Mouse (Mus musculus): ENCODE data around the gene Rfc2. TPM values are rescaled to one million over a fixed set of nuclear protein-coding genes. Genes with fewer than 3 reads are reported as not detected.

The Rfc2 gene
- polyA plus RNA-seq, 1 experiment, result 82.8 TPM

- H3K36me3 ChIP-seq (ENCODE audit: control insufficient read depth, insufficient read depth, low read length), result peaks cover 22% of the 10 kb centered on the region
- 37% methylated on average over 3 of the region's 3 CpGs for WGBS
- no peak for TF ChIP-seq POLR2A (IDR thresholded peaks at IDR 0.05; ENCODE audit: low read depth, low read length)
- peak; percentile 92; the same call in 1 of the 2 replicates for TF ChIP-seq CTCF (IDR thresholded peaks at IDR 0.05; ENCODE audit: extremely low read depth, insufficient read depth, insufficient read length, insufficient replicate concordance)
- peak in 1 of 2 experiments; percentile 76 for DNase-seq (ENCODE audit: low read depth in 1 of 2, low spot score in 2 of 2)
- H3K4me3 ChIP-seq (ENCODE audit: extremely low read depth, insufficient read depth, insufficient read length), result no peak overlapping the region
- H3K27ac ChIP-seq (ENCODE audit: insufficient read depth, low read length), result no peak overlapping the region
- no peaks in the 10 kb centered on the region for H3K27me3 ChIP-seq (ENCODE audit: control insufficient read depth, insufficient read depth, low read length)
- H3K4me1 ChIP-seq (ENCODE audit: control insufficient read depth, insufficient read depth, insufficient read length), result peaks cover 11% of the 10 kb centered on the region; the same call in 1 of the 2 replicates
Measured at GRCm38 (mm10) chr5:134617071-134617470, 35.9 kb downstream of the Rfc2 start.

GRCm38 (mm10) chr5:134620457-134620856, 39.3 kb downstream of the Rfc2 start:
- no peak for DNase-seq (ENCODE audit: low read depth in 1 of 2, low spot score in 2 of 2)
- Histone ChIP-seq H3K4me3 (ENCODE audit: extremely low read depth, insufficient read depth, insufficient read length) (no peak overlapping the region), H3K27me3 (ENCODE audit: control insufficient read depth, insufficient read depth, low read length) (no peaks in the 10 kb centered on the region), H3K27ac (ENCODE audit: insufficient read depth, low read length) (no peak overlapping the region), H3K4me1 (ENCODE audit: control insufficient read depth, insufficient read depth, insufficient read length) (peaks cover 5% of the 10 kb centered on the region; the same call in 1 of the 2 replicates), H3K36me3 (ENCODE audit: control insufficient read depth, insufficient read depth, low read length) (peaks cover 45% of the 10 kb centered on the region)
- WGBS, result 91% methylated on average over 9 of the region's 9 CpGs
- no peak for TF ChIP-seq POLR2A (IDR thresholded peaks at IDR 0.05; ENCODE audit: low read depth, low read length)
- TF ChIP-seq CTCF (IDR thresholded peaks at IDR 0.05; ENCODE audit: extremely low read depth, insufficient read depth, insufficient read length, insufficient replicate concordance), result no peak

- WGBS, result 91% methylated on average over 16 of the region's 16 CpGs
- no peak for TF ChIP-seq CTCF (IDR thresholded peaks at IDR 0.05; ENCODE audit: extremely low read depth, insufficient read depth, insufficient read length, insufficient replicate concordance)
- no peak for TF ChIP-seq POLR2A (IDR thresholded peaks at IDR 0.05; ENCODE audit: low read depth, low read length)
- H3K4me3 ChIP-seq (ENCODE audit: extremely low read depth, insufficient read depth, insufficient read length), result no peak overlapping the region
- H3K27me3 ChIP-seq (ENCODE audit: control insufficient read depth, insufficient read depth, low read length), result no peaks in the 10 kb centered on the region
- no peak overlapping the region for H3K27ac ChIP-seq (ENCODE audit: insufficient read depth, low read length)
- DNase-seq (ENCODE audit: low read depth in 1 of 2, low spot score in 2 of 2), result no peak
- H3K4me1 ChIP-seq (ENCODE audit: control insufficient read depth, insufficient read depth, insufficient read length), result peaks cover 3% of the 10 kb centered on the region; the same call in 1 of the 2 replicates
- H3K36me3 ChIP-seq (ENCODE audit: control insufficient read depth, insufficient read depth, low read length), result peaks cover 48% of the 10 kb centered on the region
Measured at GRCm38 (mm10) chr5:134621099-134621640, 40.0 kb downstream of the Rfc2 start.

- no peaks in the 10 kb centered on the region for H3K27me3 ChIP-seq (ENCODE audit: control insufficient read depth, insufficient read depth, low read length)
- H3K27ac ChIP-seq (ENCODE audit: insufficient read depth, low read length), result no peak overlapping the region
- TF ChIP-seq POLR2A (IDR thresholded peaks at IDR 0.05; ENCODE audit: low read depth, low read length) (no peak), CTCF (IDR thresholded peaks at IDR 0.05; ENCODE audit: extremely low read depth, insufficient read depth, insufficient read length, insufficient replicate concordance) (no peak)
- 92% methylated on average over 2 of the region's 2 CpGs for WGBS
- no peaks in the 10 kb centered on the region for H3K4me1 ChIP-seq (ENCODE audit: control insufficient read depth, insufficient read depth, insufficient read length)
- DNase-seq (ENCODE audit: low read depth in 1 of 2, low spot score in 2 of 2), result no peak
- no peak overlapping the region for H3K4me3 ChIP-seq (ENCODE audit: extremely low read depth, insufficient read depth, insufficient read length)
- peaks cover 53% of the 10 kb centered on the region for H3K36me3 ChIP-seq (ENCODE audit: control insufficient read depth, insufficient read depth, low read length)
Measured at GRCm38 (mm10) chr5:134622069-134622468, 40.9 kb downstream of the Rfc2 start.

GRCm38 (mm10) chr5:134629508-134629907, 48.3 kb downstream of the Rfc2 start:
- no peak overlapping the region for H3K27ac ChIP-seq (ENCODE audit: insufficient read depth, low read length)
- H3K4me1 ChIP-seq (ENCODE audit: control insufficient read depth, insufficient read depth, insufficient read length), result peaks cover 2% of the 10 kb centered on the region; the same call in 1 of the 2 replicates
- TF ChIP-seq POLR2A (IDR thresholded peaks at IDR 0.05; ENCODE audit: low read depth, low read length) (no peak), CTCF (IDR thresholded peaks at IDR 0.05; ENCODE audit: extremely low read depth, insufficient read depth, insufficient read length, insufficient replicate concordance) (no peak)
- peaks cover 26% of the 10 kb centered on the region for H3K36me3 ChIP-seq (ENCODE audit: control insufficient read depth, insufficient read depth, low read length)
- no peaks in the 10 kb centered on the region for H3K27me3 ChIP-seq (ENCODE audit: control insufficient read depth, insufficient read depth, low read length)
- no peak for DNase-seq (ENCODE audit: low read depth in 1 of 2, low spot score in 2 of 2)
- no peak overlapping the region for H3K4me3 ChIP-seq (ENCODE audit: extremely low read depth, insufficient read depth, insufficient read length)
- WGBS, result 78% methylated on average over 4 of the region's 4 CpGs

- Histone ChIP-seq H3K4me3 (ENCODE audit: extremely low read depth, insufficient read depth, insufficient read length) (no peak overlapping the region), H3K4me1 (ENCODE audit: control insufficient read depth, insufficient read depth, insufficient read length) (peaks cover 2% of the 10 kb centered on the region; the same call in 1 of the 2 replicates), H3K36me3 (ENCODE audit: control insufficient read depth, insufficient read depth, low read length) (peaks cover 22% of the 10 kb centered on the region), H3K27me3 (ENCODE audit: control insufficient read depth, insufficient read depth, low read length) (no peaks in the 10 kb centered on the region), H3K27ac (ENCODE audit: insufficient read depth, low read length) (no peak overlapping the region)
- DNase-seq (ENCODE audit: low read depth in 1 of 2, low spot score in 2 of 2), result no peak
- TF ChIP-seq CTCF (IDR thresholded peaks at IDR 0.05; ENCODE audit: extremely low read depth, insufficient read depth, insufficient read length, insufficient replicate concordance) (no peak), POLR2A (IDR thresholded peaks at IDR 0.05; ENCODE audit: low read depth, low read length) (no peak)
Measured at GRCm38 (mm10) chr5:134630835-134631234, 49.7 kb downstream of the Rfc2 start.

GRCm38 (mm10) chr5:134632841-134633240, 51.7 kb downstream of the Rfc2 start:
- Histone ChIP-seq H3K27ac (ENCODE audit: insufficient read depth, low read length) (no peak overlapping the region), H3K27me3 (ENCODE audit: control insufficient read depth, insufficient read depth, low read length) (no peaks in the 10 kb centered on the region), H3K4me1 (ENCODE audit: control insufficient read depth, insufficient read depth, insufficient read length) (peaks cover 6% of the 10 kb centered on the region; the same call in 1 of the 2 replicates), H3K36me3 (ENCODE audit: control insufficient read depth, insufficient read depth, low read length) (peaks cover 13% of the 10 kb centered on the region), H3K4me3 (ENCODE audit: extremely low read depth, insufficient read depth, insufficient read length) (no peak overlapping the region)
- TF ChIP-seq POLR2A (IDR thresholded peaks at IDR 0.05; ENCODE audit: low read depth, low read length) (no peak), CTCF (IDR thresholded peaks at IDR 0.05; ENCODE audit: extremely low read depth, insufficient read depth, insufficient read length, insufficient replicate concordance) (no peak)
- whole genome bisulfite sequencing, result 67% methylated on average over 2 of the region's 2 CpGs
- DNase-seq (ENCODE audit: low read depth in 1 of 2, low spot score in 2 of 2), result no peak

All from spleen, adult 2 months (tissue).